Mouse (Mus musculus) embryonic fibroblast, embryonic 13.5 days (primary cell): ENCODE results near the gene Papolb. TPM values are rescaled to one million over a fixed set of nuclear protein-coding genes. Genes with fewer than 3 reads are reported as not detected.

ENCODE experiments used
- H3K27ac ChIP-seq: 2 replicates; pipeline ENCODE4 v1.5.1; 2012; ENCODE audit warnings: low read length, control low read depth, inconsistent platforms; ENCODE audit not compliant: insufficient read depth
- H3K4me1 ChIP-seq: 2 replicates; pipeline ENCODE4 v1.6.1; 2011; ENCODE audit warnings: low read length; ENCODE audit not compliant: control insufficient read depth, insufficient read depth
- H3K4me3 ChIP-seq: 2 replicates; pipeline ENCODE4 v1.5.1; 2011; ENCODE audit warnings: mild to moderate bottlenecking, control low read depth, low read length; ENCODE audit not compliant: insufficient read depth
- CTCF ChIP-seq: IDR thresholded peaks from 2 replicates; pipeline ENCODE4 v1.5.1; 2011; ENCODE audit warnings: mild to moderate bottlenecking, control low read depth, low read length, moderate library complexity, borderline replicate concordance; ENCODE audit not compliant: insufficient read depth
- POLR2A ChIP-seq: IDR thresholded peaks from 2 replicates; pipeline ENCODE4 v1.6.1; 2011; ENCODE audit warnings: low read depth, mild to moderate bottlenecking, control low read depth, low read length, moderate library complexity
- polyA plus RNA-seq: library from polyadenylated mRNA; stranded (reverse); fragments of >200 nt; gene quantifications from 2 replicates; pipeline ENCODE4 v1.2.4, GENCODE M21; 2011; ENCODE audit warnings: low read depth; ENCODE audit not compliant: missing spikeins, insufficient read length

Gene Papolb
- polyA plus RNA-seq, 1 experiment = 0.37 TPM

DNA sequence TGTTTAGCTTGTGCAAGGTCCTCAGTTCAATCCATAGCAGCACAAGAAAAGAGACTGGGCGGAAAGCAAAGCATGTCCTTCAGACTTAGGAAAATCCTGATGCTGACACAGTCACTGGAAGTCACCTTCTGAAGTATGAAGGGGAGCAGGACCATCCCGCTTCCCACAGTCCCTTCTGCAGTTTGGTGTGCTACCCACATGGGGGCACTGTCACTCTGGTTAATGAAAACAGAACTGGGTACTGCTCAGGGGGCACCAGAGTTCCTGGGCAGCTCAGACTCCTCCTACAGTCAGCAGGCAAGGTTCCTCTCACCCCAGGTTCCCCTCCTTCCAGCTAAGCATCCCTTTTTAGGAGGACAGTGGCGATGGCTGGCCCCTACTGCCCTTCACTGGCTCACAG lies 30.9 kb downstream of the Papolb start:
- Histone ChIP-seq H3K27ac (no peak overlapping the region), H3K4me1 (no peaks in the 10 kb centered on the region), H3K4me3 (no peak overlapping the region)
- TF ChIP-seq CTCF (peak; percentile 70; the same call in 1 of the 2 replicates), POLR2A (no peak)

DNA sequence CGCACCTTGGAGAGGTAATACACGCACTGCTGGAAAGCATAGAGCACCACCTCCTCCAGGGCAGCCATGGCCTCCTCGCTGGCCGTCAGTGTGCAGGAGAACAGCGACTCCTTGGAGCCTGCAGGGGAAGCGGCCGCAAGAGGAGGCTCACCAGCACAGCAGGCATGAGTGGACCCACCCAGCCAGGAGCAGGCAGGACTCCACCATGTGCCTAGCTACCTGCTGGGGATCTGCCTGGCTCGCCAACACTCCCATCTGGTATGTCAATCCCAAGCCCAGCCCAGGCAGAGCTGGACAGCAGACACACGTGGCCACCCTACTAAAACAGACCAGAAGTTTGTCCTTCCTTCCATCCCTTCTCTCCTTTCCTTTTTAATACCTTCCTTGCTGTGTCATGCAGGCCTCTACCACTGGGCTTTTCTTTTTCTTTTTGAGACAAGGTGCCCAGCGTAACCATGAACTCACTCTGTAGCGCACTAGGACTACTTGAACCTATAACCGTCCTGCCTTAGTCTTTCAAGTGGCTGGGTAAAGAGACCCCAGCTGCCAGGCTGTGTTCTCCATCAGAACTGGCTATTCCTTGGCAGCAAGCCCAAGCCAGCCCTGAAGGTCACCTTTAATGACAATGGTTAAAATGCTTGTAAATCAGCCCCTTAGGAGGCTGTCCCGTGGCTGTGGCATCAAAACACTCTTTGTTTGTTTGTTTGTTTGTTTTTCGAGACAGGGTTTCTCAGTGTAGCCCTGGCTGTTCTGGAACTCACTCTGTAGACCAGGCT lies 34.4 kb downstream of the Papolb start:
- Histone ChIP-seq H3K4me3 (no peak overlapping the region), H3K27ac (no peak overlapping the region), H3K4me1 (no peaks in the 10 kb centered on the region)
- TF ChIP-seq CTCF (no peak), POLR2A (no peak)

DNA sequence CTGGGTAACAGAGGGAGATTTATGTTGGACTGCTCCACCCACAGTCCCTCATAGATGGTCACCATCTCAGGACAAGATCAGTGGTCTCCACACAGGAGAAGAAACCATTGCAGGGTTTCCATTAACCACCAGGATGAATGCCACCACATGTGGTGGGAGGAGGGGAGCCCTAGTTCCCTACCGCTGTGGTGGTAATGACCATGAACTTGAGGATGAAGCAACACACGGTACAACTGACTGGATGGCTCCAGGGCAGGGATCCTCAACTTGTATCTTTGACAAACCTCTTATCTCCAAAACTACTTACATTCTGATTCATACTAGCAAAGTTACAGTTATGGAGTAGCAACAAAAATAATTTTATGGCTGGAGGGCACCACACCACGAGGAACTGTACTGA lies 36.6 kb downstream of the Papolb start:
- H3K4me1 ChIP-seq = no peaks in the 10 kb centered on the region
- H3K27ac ChIP-seq = no peak overlapping the region
- no peak overlapping the region for H3K4me3 ChIP-seq
- no peak for TF ChIP-seq POLR2A
- TF ChIP-seq CTCF = no peak

DNA sequence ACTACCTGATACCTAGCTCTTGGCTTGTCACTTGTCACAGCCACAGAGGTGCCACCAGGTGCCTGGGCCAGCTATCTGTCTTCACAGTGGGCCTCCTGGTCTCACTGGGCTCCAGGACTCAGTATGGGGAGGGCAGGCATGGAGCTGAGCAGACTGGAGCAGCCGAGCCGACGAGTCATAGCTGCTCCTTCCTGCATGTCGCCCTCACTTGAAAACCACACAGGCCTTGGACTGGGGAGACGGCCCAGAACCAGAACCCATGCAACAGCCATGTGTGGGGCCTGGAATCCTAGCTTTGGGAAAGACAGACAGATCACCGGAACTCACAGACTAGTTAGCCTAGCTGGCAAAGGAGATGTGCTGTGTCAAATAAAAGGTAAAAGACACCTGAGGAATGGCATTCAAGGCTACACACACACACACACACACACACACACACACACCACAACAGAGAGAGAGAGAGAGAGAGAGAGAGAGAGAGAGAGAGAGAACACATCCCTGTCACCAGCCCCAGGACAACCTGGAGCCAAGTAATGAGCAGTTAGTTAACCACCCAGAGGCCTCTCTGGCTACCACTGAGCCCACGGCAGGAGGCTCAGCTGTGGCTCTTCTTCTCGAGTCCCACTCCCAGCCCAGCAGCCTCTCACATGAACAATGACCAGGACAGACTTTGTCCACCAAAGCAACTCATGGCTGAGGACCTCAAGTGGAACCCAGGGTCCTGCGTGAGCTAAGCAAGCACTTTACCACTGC lies 39.7 kb downstream of the Papolb start:
- H3K4me1 ChIP-seq = no peaks in the 10 kb centered on the region
- peak overlapping the region; percentile 44 for H3K27ac ChIP-seq
- no peak overlapping the region for H3K4me3 ChIP-seq
- TF ChIP-seq POLR2A = no peak
- no peak for TF ChIP-seq CTCF

DNA sequence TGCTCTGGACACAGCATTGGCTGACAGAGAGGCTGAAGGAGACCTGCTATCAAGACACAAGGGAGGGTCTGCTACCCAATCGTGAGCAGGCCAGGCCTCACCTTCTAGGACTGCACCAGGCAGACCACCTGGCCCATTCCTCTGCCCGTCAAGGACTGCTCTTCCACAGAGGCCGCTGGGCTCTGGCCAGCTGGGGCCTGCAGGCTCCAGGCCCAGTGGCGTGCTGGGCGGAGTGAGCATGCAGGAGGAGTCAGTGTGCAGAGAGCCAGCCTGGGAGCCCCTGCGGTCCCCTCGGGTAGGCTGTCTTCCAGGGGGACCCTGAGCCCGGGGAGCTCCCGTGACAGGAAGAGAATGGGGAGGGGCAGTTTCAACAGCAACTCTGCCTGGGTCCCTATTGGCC lies 43.2 kb downstream of the Papolb start:
- Histone ChIP-seq H3K4me3 (no peak overlapping the region), H3K27ac (no peak overlapping the region), H3K4me1 (no peaks in the 10 kb centered on the region)
- no peak for TF ChIP-seq CTCF
- TF ChIP-seq POLR2A = no peak

DNA sequence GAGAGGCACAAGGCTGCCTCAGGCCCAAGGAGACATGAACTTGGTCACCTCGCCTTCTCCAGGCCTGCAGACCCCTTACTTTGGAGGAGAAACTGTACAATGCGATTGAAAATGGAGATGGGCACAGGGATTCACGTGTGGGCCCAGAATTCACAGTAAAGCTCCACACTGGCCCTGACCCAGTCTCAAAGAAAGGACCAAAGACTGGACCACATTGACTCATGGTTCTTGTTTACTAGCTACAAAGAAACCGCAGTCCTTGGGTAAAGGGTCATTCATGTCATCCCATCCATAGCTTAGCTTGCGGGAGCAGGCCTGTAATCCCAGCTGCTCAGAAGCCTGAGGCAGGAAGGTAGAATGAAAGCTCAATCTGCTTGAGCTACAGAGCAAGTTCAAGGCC lies 46.3 kb downstream of the Papolb start:
- Histone ChIP-seq H3K27ac (no peak overlapping the region), H3K4me3 (no peak overlapping the region), H3K4me1 (no peaks in the 10 kb centered on the region)
- TF ChIP-seq CTCF (no peak), POLR2A (no peak)

DNA sequence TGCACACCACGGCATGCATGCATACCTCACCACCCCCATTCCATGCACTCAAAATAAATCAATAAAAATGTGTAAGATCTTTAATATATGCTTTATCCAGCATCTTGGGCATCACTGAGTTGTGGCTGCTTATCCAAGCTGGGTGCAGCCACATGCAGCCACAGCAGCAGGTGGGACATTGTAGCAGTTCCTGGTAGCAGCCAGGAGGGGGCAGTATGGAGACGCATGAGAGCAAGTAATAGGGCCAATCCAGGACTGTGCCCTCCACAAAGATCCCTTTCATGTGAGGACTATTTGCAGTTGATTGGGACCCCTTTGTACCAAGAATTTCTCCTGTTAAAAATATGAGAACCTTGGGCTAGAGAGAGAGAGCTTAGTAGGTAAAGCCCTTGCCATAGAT lies 47.4 kb downstream of the Papolb start:
- Histone ChIP-seq H3K4me3 (no peak overlapping the region), H3K4me1 (no peaks in the 10 kb centered on the region), H3K27ac (no peak overlapping the region)
- TF ChIP-seq POLR2A (no peak), CTCF (peak; percentile 54; the same call in 1 of the 2 replicates)

DNA sequence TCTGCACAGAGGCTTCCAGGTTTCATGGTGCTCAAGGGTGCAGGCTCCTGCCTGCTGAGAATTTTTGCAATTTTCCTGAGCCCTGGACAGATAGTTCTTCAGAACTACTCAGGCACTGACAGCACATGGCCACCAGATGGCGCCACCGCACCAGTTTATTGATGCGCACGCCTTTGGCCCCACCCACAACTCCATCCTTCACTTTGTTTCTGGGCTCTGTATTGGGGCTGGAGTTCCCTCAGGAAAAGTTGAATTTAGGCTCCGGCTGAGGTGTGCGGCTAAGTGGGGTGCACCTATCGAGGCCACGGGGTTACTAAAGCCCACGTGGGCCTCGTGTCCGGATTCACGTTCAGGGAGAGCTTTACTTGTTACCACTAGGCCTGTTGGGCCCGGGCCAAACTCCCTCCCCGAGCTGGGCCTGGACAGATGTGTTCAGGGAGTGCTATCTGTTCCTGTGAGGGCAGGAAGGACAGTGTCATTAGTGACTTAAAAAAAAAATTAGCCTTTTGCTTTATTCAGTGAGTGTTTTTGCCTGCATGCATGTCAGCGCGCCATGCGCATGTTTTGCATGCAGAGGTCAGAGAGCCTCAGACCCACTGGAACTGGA lies 50.9 kb downstream of the Papolb start:
- TF ChIP-seq CTCF (peak; percentile 93), POLR2A (no peak)
- peaks cover 3% of the 10 kb centered on the region for H3K4me1 ChIP-seq
- no peak overlapping the region for H3K4me3 ChIP-seq
- H3K27ac ChIP-seq = no peak overlapping the region

DNA sequence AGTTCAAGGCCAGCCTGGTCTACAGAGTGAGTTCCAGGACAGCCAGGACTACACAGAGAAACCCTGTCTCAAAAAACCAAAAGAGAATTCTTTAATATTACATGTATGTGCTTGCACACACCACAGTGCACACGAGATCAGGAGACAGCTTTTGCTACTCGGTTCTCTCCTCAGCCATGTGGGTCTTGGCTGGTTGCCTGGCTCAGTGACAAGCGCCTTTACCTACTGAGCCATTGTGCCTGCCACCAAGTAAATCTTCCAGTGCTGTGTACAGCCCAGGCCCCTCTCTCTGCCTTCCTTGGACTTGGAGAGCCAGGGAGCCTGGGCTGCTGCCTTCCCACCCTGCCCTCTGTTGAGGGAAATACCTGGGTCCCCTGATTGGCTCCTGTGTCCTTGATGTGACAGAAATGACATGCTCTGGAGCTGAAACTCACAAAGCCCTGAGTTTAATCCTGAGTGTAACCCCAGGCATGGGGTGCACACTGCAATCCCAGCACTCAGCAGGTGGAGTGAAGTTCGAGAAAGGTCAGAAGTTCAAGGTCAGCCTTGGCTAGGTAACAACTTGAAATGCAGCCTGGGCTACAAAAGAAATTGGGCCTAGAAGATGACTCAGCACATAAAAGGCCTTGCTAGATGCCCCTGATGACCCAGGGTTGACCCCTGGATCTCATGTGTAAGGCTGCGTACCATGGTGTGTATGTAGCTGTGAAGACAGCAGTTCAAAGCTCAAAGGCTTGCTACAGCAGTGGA lies 51.8 kb downstream of the Papolb start:
- Histone ChIP-seq H3K27ac (no peak overlapping the region), H3K4me3 (no peak overlapping the region), H3K4me1 (peaks cover 3% of the 10 kb centered on the region)
- TF ChIP-seq POLR2A (no peak), CTCF (no peak)
